Mouse (Mus musculus) lung, adult 2 months (tissue): ENCODE measurements around the gene Plekhm2.

Source experiments
- CTCF ChIP-seq: fragments of 200-500 bp; IDR thresholded peaks from 2 replicates; pipeline ENCODE4 v1.5.1; 2011; ENCODE audit warnings: mild to moderate bottlenecking, low read length, control low read depth; ENCODE audit not compliant: insufficient read depth
- POLR2A ChIP-seq: fragments of 200-500 bp; IDR thresholded peaks from 2 replicates; pipeline ENCODE4 v1.6.1; 2011; ENCODE audit warnings: low read depth, mild to moderate bottlenecking, control low read depth, low read length, borderline replicate concordance; ENCODE audit errors: extremely low read depth

DNA sequence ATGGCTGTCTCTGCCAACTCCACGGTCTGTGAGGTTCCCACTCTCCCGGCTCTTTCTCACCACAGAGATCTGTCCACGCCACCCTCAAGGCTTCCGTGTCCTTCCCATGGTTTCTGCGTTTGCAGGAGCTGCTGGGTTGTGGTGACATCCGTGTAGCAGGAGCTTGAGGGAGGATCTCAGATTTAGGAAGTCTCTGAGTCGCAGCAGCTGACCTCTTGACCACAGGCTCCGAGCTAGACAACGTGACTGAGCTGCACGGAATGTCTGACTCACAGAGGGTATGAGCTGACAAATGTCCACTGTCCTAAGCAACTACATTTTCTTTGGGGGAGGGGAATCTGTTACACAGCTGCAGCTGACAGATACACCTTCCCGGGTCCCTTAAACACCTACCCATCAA lies 58.8 kb downstream of the Plekhm2 start, which contains the start of gene Fblim1:
- TF ChIP-seq CTCF (no peak), POLR2A (peak; percentile 80; the same call in 1 of the 2 replicates)
